Mouse (Mus musculus) bone marrow, adult 2 months (tissue): ENCODE data around the gene Fkbp1a.

Source experiments
- CTCF ChIP-seq: fragments of 200-500 bp; IDR thresholded peaks from 2 replicates; pipeline ENCODE4 v1.5.1; 2011; ENCODE audit warnings: low read length, control low read depth; ENCODE audit not compliant: control insufficient read depth, insufficient read depth
- POLR2A ChIP-seq: fragments of 200-500 bp; IDR thresholded peaks from 2 replicates; pipeline ENCODE4 v1.6.1; 2011; ENCODE audit warnings: low read depth, mild to moderate bottlenecking, control low read depth, low read length, borderline replicate concordance; ENCODE audit not compliant: control insufficient read depth

GRCm38 (mm10) chr2:151498358-151498757 lies 43.9 kb upstream of the Fkbp1a start:
- no peak for TF ChIP-seq POLR2A
- no peak for TF ChIP-seq CTCF
